In the genomic region with DNA sequence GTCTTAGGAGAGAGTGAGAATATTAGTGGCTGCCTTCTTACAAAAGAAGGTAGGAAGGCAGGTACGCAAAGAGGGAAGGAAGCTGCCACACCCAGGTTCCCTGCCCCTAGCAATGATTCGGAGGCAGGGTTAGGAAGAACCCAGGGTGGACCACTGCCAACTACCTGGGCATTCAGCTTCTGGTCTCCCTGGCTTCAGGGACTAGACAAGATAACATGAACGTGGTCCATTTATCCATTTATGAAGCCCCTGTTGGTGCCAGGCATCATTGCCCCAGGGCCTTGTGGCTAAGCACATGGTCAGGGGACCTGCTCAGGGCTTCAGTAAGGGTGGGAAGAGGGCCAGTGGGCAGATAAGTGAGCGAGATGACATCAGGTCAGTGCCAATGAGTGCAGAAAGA, we compare ENCODE assay signal across 27 mouse cellular contexts.
"Had no signal": no experiment of that assay in that cellular context is flagged by ENCODE, and none has a peak within 500 bp of the region (broad histone marks: within the 10 kb centered on the region; RNA-seq: fewer than 3 reads in every experiment).

No protein-coding gene starts in this region.

- H3K27me3 ChIP-seq: limb, embryonic 15.5 days; liver, embryonic 12.5 days had no signal

- H3K36me3 ChIP-seq: heart, embryonic 13.5 days; heart, embryonic 15.5 days; hindbrain, embryonic 12.5 days; kidney, embryonic 15.5 days; limb, embryonic 13.5 days; limb, embryonic 15.5 days; liver, embryonic 12.5 days had no signal

- ATAC-seq: hindbrain, postnatal 0 days; intestine, embryonic 16.5 days; liver, embryonic 12.5 days had no signal

- H3K27ac ChIP-seq: heart, adult 2 months; heart, embryonic 13.5 days; heart, embryonic 15.5 days; hindbrain, embryonic 12.5 days; hindbrain, embryonic 14.5 days; hindbrain, postnatal 0 days; kidney, embryonic 15.5 days; kidney, postnatal 0 days; limb, embryonic 13.5 days; limb, embryonic 15.5 days; liver, embryonic 12.5 days; liver, embryonic 14.5 days had no signal

- H3K9me3 ChIP-seq: heart, embryonic 13.5 days; heart, embryonic 15.5 days; hindbrain, embryonic 12.5 days; kidney, embryonic 15.5 days; limb, embryonic 13.5 days; limb, embryonic 15.5 days; liver, embryonic 12.5 days had no signal

- DNase-seq: gastrocnemius, postnatal 14 days; gastrocnemius, postnatal 36 days; heart, adult 11 months; heart, adult 2 months; heart, postnatal 14 days; heart, postnatal 36 days; kidney, adult 11 months; kidney, adult 2 months; kidney, adult 9 months; kidney, postnatal 14 days; kidney, postnatal 36 days; layer of hippocampus, adult 9-11 months; layer of hippocampus, postnatal 36 days; left cerebral cortex, postnatal 4 days had no signal

- H3K4me1 ChIP-seq: heart, embryonic 13.5 days; heart, embryonic 15.5 days; kidney, embryonic 15.5 days; limb, embryonic 13.5 days; limb, embryonic 15.5 days; liver, embryonic 12.5 days had no signal

- H3K4me2 ChIP-seq: heart, embryonic 11.5 days; heart, embryonic 13.5 days; heart, embryonic 15.5 days; hindbrain, embryonic 12.5 days; hindbrain, embryonic 14.5 days; kidney, embryonic 15.5 days; limb, embryonic 13.5 days; limb, embryonic 15.5 days; liver, embryonic 12.5 days had no signal

- H3K9ac ChIP-seq: heart, embryonic 13.5 days; heart, embryonic 15.5 days; hindbrain, embryonic 12.5 days; hindbrain, embryonic 14.5 days; kidney, embryonic 15.5 days; limb, embryonic 13.5 days; limb, embryonic 15.5 days; liver, embryonic 12.5 days; liver, embryonic 14.5 days had no signal

- H3K4me3 ChIP-seq: heart, adult 2 months; heart, embryonic 13.5 days; heart, embryonic 15.5 days; hindbrain, embryonic 12.5 days; kidney, embryonic 15.5 days; limb, embryonic 13.5 days; limb, embryonic 15.5 days; liver, embryonic 12.5 days had no signal
